Mouse (Mus musculus) spleen, adult 12 weeks (tissue): ENCODE results near the gene Rfx8.
"Not testable (repeated sequence)": the region's sequence is repeated elsewhere in the genome, so short reads cannot be mapped to it uniquely, and the experiment has no call there.

Experiments
- DNase-seq: peaks from one replicate; pipeline ENCODE4 v3.0.0; 2022; ENCODE audit warnings: low spot score

Rfx8 gene

GRCm38 (mm10) chr1:39691061-39691460 lies 29.7 kb downstream of the Rfx8 start:
- DNase-seq = no peak

GRCm38 (mm10) chr1:39688573-39688972 lies 32.2 kb downstream of the Rfx8 start:
- DNase-seq = no peak

GRCm38 (mm10) chr1:39687279-39687678 lies 33.5 kb downstream of the Rfx8 start:
- DNase-seq = no peak

- DNase-seq = no peak
Measured at GRCm38 (mm10) chr1:39685841-39686240, 35.0 kb downstream of the Rfx8 start.

GRCm38 (mm10) chr1:39681638-39682037 lies 39.2 kb downstream of the Rfx8 start:
- DNase-seq = no peak

GRCm38 (mm10) chr1:39680546-39680945 lies 40.3 kb downstream of the Rfx8 start:
- DNase-seq = no peak

- no peak for DNase-seq
Measured at GRCm38 (mm10) chr1:39678883-39679282, 41.9 kb downstream of the Rfx8 start.

- no peak for DNase-seq
Measured at GRCm38 (mm10) chr1:39676221-39676876, 44.4 kb downstream of the Rfx8 start.

- no peak for DNase-seq
Measured at GRCm38 (mm10) chr1:39672362-39673105, 48.3 kb downstream of the Rfx8 start.

GRCm38 (mm10) chr1:39670211-39670935 lies 50.4 kb downstream of the Rfx8 start:
- DNase-seq = no peak

- no peak for DNase-seq
Measured at GRCm38 (mm10) chr1:39666751-39667252, 54.0 kb downstream of the Rfx8 start.

- DNase-seq = no peak
Measured at GRCm38 (mm10) chr1:39664039-39664625, 56.7 kb downstream of the Rfx8 start.

GRCm38 (mm10) chr1:39663050-39663449 lies 57.7 kb downstream of the Rfx8 start:
- DNase-seq = no peak

GRCm38 (mm10) chr1:39656976-39657529 lies 63.7 kb downstream of the Rfx8 start:
- DNase-seq = no peak

- not testable (repeated sequence) for DNase-seq
Measured at GRCm38 (mm10) chr1:39654901-39655300, 65.9 kb downstream of the Rfx8 start.

GRCm38 (mm10) chr1:39653028-39653427 lies 67.8 kb downstream of the Rfx8 start:
- DNase-seq = no peak

GRCm38 (mm10) chr1:39651241-39651548 lies 69.6 kb downstream of the Rfx8 start, which contains the start of gene Creg2:
Creg2 (minus strand) TSS chr1:39651474.
- DNase-seq = no peak

- peak; percentile 5 for DNase-seq
Measured at GRCm38 (mm10) chr1:39650435-39651240, 70.2 kb downstream of the Rfx8 start.

- no peak for DNase-seq
Measured at GRCm38 (mm10) chr1:39649691-39650434, 70.9 kb downstream of the Rfx8 start.

- no peak for DNase-seq
Measured at GRCm38 (mm10) chr1:39648584-39648983, 72.2 kb downstream of the Rfx8 start.
